In the genomic region with DNA sequence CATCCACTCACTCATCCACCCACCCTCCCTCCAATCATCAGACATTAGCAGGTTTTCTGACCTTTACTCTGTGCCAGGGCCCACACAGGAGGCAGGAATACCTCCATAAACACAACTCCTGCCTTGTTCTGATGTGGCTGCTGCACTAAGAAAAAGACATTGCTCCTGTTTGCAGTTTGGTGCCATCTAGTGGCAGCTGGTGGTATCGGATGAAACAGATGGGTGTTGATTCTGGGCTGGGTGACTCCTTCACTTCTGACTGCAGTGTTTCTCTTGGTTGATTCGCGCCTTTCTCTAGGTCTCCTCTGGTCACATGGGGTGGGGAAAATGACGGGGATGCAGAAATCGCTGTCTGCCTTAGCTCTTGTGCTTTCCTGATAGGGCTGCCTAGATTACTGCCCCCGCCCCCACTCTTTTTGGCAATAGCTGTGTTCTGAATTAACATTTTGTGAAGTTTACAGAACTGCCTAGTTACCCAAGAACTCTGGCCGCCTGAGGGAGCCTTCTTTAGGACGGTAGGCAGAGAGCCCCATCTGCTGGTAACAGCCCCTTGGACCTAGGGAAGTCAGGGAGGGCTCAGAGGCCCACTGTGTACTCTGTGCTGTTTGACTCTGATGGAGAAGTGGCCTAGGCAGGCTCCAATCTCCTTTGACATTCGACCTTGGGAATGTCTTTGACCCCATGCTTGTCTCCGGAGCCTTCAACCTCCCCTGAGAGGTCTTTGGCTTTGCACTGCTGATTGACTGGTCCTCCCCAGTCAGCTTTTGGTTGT, we compare ENCODE assay signal across 8 mouse cellular contexts. TPM values are rescaled to one million over a fixed set of nuclear protein-coding genes. Genes with fewer than 3 reads are reported as not detected.
DNase-seq lines count a peak whose midpoint lies in the region; ATAC-seq and TF ChIP-seq lines count a peak whose summit lies in the region.
"Had no signal": no experiment of that assay in that cellular context is flagged by ENCODE, and none has a peak within 500 bp of the region (broad histone marks: within the 10 kb centered on the region; RNA-seq: fewer than 3 reads in every experiment).

No protein-coding gene starts in this region.

- H3K4me3 ChIP-seq in G1E (ENCODE audit: low read depth, low read length), result no peak overlapping the region
- no peak overlapping the region for H3K4me3 ChIP-seq in embryonic facial prominence, embryonic 15.5 days (replicated peaks)
- H3K4me3 ChIP-seq: lung, embryonic 15.5 days had no signal

- DNase-seq in G1E (ENCODE audit: low spot score), result peak; percentile 63
- DNase-seq in adrenal gland, postnatal 14 days, result peak; percentile 85
- peak; percentile 80 to 87 for DNase-seq in layer of hippocampus, postnatal 14 days (ENCODE audit: low spot score in 2 of 2)
- DNase-seq in right cerebral cortex, postnatal 25 days, result peak; percentile 48

- H3K36me3 ChIP-seq in G1E (replicated peaks), result no peaks in the 10 kb centered on the region
- H3K36me3 ChIP-seq in embryonic facial prominence, embryonic 15.5 days, result no peaks in the 10 kb centered on the region
- H3K36me3 ChIP-seq: lung, embryonic 15.5 days had no signal

- 13% methylated on average over 10 of the region's 10 CpGs for WGBS in embryonic facial prominence, embryonic 15.5 days

- TF ChIP-seq CTCF in G1E (IDR thresholded peaks at IDR 0.05; ENCODE audit: low read depth, low read length), result peak; percentile 90

- H3K4me2 ChIP-seq in embryonic facial prominence, embryonic 15.5 days (replicated peaks), result no peak overlapping the region
- H3K4me2 ChIP-seq: lung, embryonic 15.5 days had no signal

- H3K27ac ChIP-seq in embryonic facial prominence, embryonic 15.5 days (replicated peaks), result no peak overlapping the region
- H3K27ac ChIP-seq: lung, embryonic 15.5 days had no signal

- no peak overlapping the region for H3K9ac ChIP-seq in embryonic facial prominence, embryonic 15.5 days
- H3K9ac ChIP-seq: lung, embryonic 15.5 days had no signal

- peaks cover 17% of the 10 kb centered on the region for H3K27me3 ChIP-seq in G1E (ENCODE audit: insufficient read depth, low read length)
- H3K27me3 ChIP-seq in embryonic facial prominence, embryonic 15.5 days, result peaks cover 14% of the 10 kb centered on the region

- H3K4me1 ChIP-seq in G1E (ENCODE audit: insufficient read depth, low read depth, low read length), result no peaks in the 10 kb centered on the region; the same call in 1 of the 2 replicates
- H3K4me1 ChIP-seq in embryonic facial prominence, embryonic 15.5 days, result no peaks in the 10 kb centered on the region
- H3K4me1 ChIP-seq: lung, embryonic 15.5 days had no signal

- H3K9me3 ChIP-seq in G1E (replicated peaks), result no peaks in the 10 kb centered on the region
- no peaks in the 10 kb centered on the region for H3K9me3 ChIP-seq in embryonic facial prominence, embryonic 15.5 days (replicated peaks)
- H3K9me3 ChIP-seq: lung, embryonic 15.5 days had no signal

- no peak for ATAC-seq in G1E (ENCODE audit: extremely low read depth, insufficient number of reproducible peaks, low FRiP score, poor library complexity, severe bottlenecking)
- ATAC-seq in embryonic facial prominence, embryonic 15.5 days (ENCODE audit: insufficient number of reproducible peaks, low FRiP score, low TSS enrichment, low read depth), result 0 out of 2 replicates have a peak, but pooled peaks have one; percentile 15
- 0 out of 4 replicates have a peak, but pooled peaks have one; percentile 33 to 56 for ATAC-seq in hematopoietic stem cell, adult 5-6 weeks (replicated peaks in 1 of 2; ENCODE audit: insufficient read depth in 1 of 2, low FRiP score in 2 of 2, low TSS enrichment in 1 of 2, low read depth in 1 of 2, poor library complexity in 2 of 2, severe bottlenecking in 2 of 2)
- ATAC-seq in megakaryocyte progenitor cell, adult 5-6 weeks (replicated peaks; ENCODE audit: poor library complexity), result peak; percentile 91

RNA-seq across cellular contexts. Expression of a gene that starts 12.0 kb away (rescaled TPM):
- total RNA-seq in G1E (2014; fragmentation: Nextera tagmentation), result not detected in 2 replicates
- 0.06 and 0.22 TPM in 2 replicates for total RNA-seq in G1E (2017)
- polyA plus RNA-seq in G1E (2012), result not detected in 2 replicates
- total RNA-seq in adrenal gland, postnatal 14 days (2021), result 0.67 and 0.75 TPM in 2 replicates
- polyA plus RNA-seq in embryonic facial prominence, embryonic 15.5 days (2015; fragmentation: Nextera tagmentation; extraction: Ambion mirVana), result 1.5 and 2.1 TPM in 2 replicates
- not detected in 2 replicates for total RNA-seq in hematopoietic stem cell, adult 5-6 weeks (2017)
- not detected for total RNA-seq in layer of hippocampus, postnatal 14 days (2021)
- not detected in 2 replicates for total RNA-seq in megakaryocyte progenitor cell, adult 5-6 weeks (2015)
- not detected in 2 replicates for total RNA-seq in megakaryocyte progenitor cell, adult 5-6 weeks (2017)
